Mouse (Mus musculus): Measurements from ENCODE around the gene 4930451I11Rik. TPM values are rescaled to one million over a fixed set of nuclear protein-coding genes. Genes with fewer than 3 reads are reported as not detected.
A peak's percentile ranks its signal among the peaks of the same experiment; 100 is the strongest.

4930451I11Rik gene
- polyA plus RNA-seq, 1 experiment from 2014 or later = not detected

- Histone ChIP-seq H3K9me3 (ENCODE audit: control insufficient read depth, low read length) (no peaks in the 10 kb centered on the region), H3K36me3 (ENCODE audit: control insufficient read depth, insufficient read depth, low read length) (peaks cover 6% of the 10 kb centered on the region; the same call in 1 of the 2 replicates), H3K4me2 (ENCODE audit: low read depth) (peak overlapping the region; percentile 100), H3K9ac (ENCODE audit: low read length) (peak overlapping the region; percentile 65), H3K27me3 (ENCODE audit: control insufficient read depth, insufficient read depth, low read length) (peaks cover 15% of the 10 kb centered on the region), H3K4me1 (ENCODE audit: control insufficient read depth, insufficient read depth, low read length) (peaks cover 12% of the 10 kb centered on the region), H3K27ac (ENCODE audit: low read depth, low read length) (no peak overlapping the region), H3K4me3 (ENCODE audit: low read depth, low read length) (peak overlapping the region; percentile 60)
- WGBS = under 1% methylated on average over 48 of the region's 74 CpGs
- DNase-seq (ENCODE audit: low spot score) (peak; percentile 75), ATAC-seq (ENCODE audit: insufficient read depth, low FRiP score, low TSS enrichment) (peak; percentile 56)
Measured at GRCm38 (mm10) chr7:126847421-126848398, 16.3 kb upstream of the 4930451I11Rik start.

- DNase-seq (ENCODE audit: low spot score) (no peak), ATAC-seq (ENCODE audit: insufficient read depth, low FRiP score, low TSS enrichment) (no peak)
- Histone ChIP-seq H3K4me1 (ENCODE audit: control insufficient read depth, insufficient read depth, low read length) (peaks cover 12% of the 10 kb centered on the region), H3K4me2 (ENCODE audit: low read depth) (peak within 1 kb of the TSS; percentile 100), H3K36me3 (ENCODE audit: control insufficient read depth, insufficient read depth, low read length) (0 out of 2 replicates have a peak, but pooled peaks cover 3% of the 10 kb centered on the region), H3K9me3 (ENCODE audit: control insufficient read depth, low read length) (no peaks in the 10 kb centered on the region), H3K27me3 (ENCODE audit: control insufficient read depth, insufficient read depth, low read length) (peaks cover 15% of the 10 kb centered on the region), H3K9ac (ENCODE audit: low read length) (peak within 1 kb of the TSS; percentile 65), H3K4me3 (ENCODE audit: low read depth, low read length) (peak within 1 kb of the TSS; percentile 60), H3K27ac (ENCODE audit: low read depth, low read length) (no peak within 1 kb of the TSS)
- WGBS = 16% methylated on average over 4 of the region's 4 CpGs
Measured at GRCm38 (mm10) chr7:126847116-126847420, 15.6 kb upstream of the 4930451I11Rik start, which contains the start of gene Doc2a. Gene Doc2a (plus strand): TSS chr7:126847416.

- 59% methylated on average over 2 of the region's 2 CpGs for WGBS
- H3K27me3 ChIP-seq (ENCODE audit: control insufficient read depth, insufficient read depth, low read length) = peaks cover 15% of the 10 kb centered on the region
- ATAC-seq (ENCODE audit: insufficient read depth, low FRiP score, low TSS enrichment) (no peak), DNase-seq (ENCODE audit: low spot score) (no peak)
- H3K36me3 ChIP-seq (ENCODE audit: control insufficient read depth, insufficient read depth, low read length) = no peaks in the 10 kb centered on the region
- peaks cover 12% of the 10 kb centered on the region for H3K4me1 ChIP-seq (ENCODE audit: control insufficient read depth, insufficient read depth, low read length)
- H3K9ac ChIP-seq (ENCODE audit: low read length) = no peak overlapping the region
- H3K9me3 ChIP-seq (ENCODE audit: control insufficient read depth, low read length) = no peaks in the 10 kb centered on the region
- H3K4me3 ChIP-seq (ENCODE audit: low read depth, low read length) = no peak overlapping the region
- H3K4me2 ChIP-seq (ENCODE audit: low read depth) = no peak overlapping the region
- H3K27ac ChIP-seq (ENCODE audit: low read depth, low read length) = no peak overlapping the region
Measured at GRCm38 (mm10) chr7:126845516-126845915, 14.1 kb upstream of the 4930451I11Rik start.

- DNase-seq (ENCODE audit: low spot score) (no peak), ATAC-seq (ENCODE audit: insufficient read depth, low FRiP score, low TSS enrichment) (no peak)
- peaks cover 2% of the 10 kb centered on the region; the same call in 1 of the 2 replicates for H3K27me3 ChIP-seq (ENCODE audit: control insufficient read depth, insufficient read depth, low read length)
- H3K9ac ChIP-seq (ENCODE audit: low read length) = no peak overlapping the region
- no peaks in the 10 kb centered on the region for H3K36me3 ChIP-seq (ENCODE audit: control insufficient read depth, insufficient read depth, low read length)
- H3K9me3 ChIP-seq (ENCODE audit: control insufficient read depth, low read length) = no peaks in the 10 kb centered on the region
- 88% methylated on average over 9 of the region's 9 CpGs for WGBS
- no peak overlapping the region for H3K4me2 ChIP-seq (ENCODE audit: low read depth)
- no peak overlapping the region for H3K27ac ChIP-seq (ENCODE audit: low read depth, low read length)
- peaks cover 7% of the 10 kb centered on the region for H3K4me1 ChIP-seq (ENCODE audit: control insufficient read depth, insufficient read depth, low read length)
- H3K4me3 ChIP-seq (ENCODE audit: low read depth, low read length) = no peak overlapping the region
Measured at GRCm38 (mm10) chr7:126843276-126843675, 11.8 kb upstream of the 4930451I11Rik start.

GRCm38 (mm10) chr7:126833294-126833693, 1.9 kb upstream of the 4930451I11Rik start:
- Histone ChIP-seq H3K4me1 (ENCODE audit: control insufficient read depth, insufficient read depth, low read length) (no peaks in the 10 kb centered on the region), H3K9ac (ENCODE audit: low read length) (no peak overlapping the region), H3K27me3 (ENCODE audit: control insufficient read depth, insufficient read depth, low read length) (no peaks in the 10 kb centered on the region), H3K36me3 (ENCODE audit: control insufficient read depth, insufficient read depth, low read length) (no peaks in the 10 kb centered on the region), H3K9me3 (ENCODE audit: control insufficient read depth, low read length) (no peaks in the 10 kb centered on the region), H3K27ac (ENCODE audit: low read depth, low read length) (no peak overlapping the region), H3K4me2 (ENCODE audit: low read depth) (no peak overlapping the region), H3K4me3 (ENCODE audit: low read depth, low read length) (no peak overlapping the region)
- ATAC-seq (ENCODE audit: insufficient read depth, low FRiP score, low TSS enrichment) = no peak
- no peak for DNase-seq (ENCODE audit: low spot score)
- WGBS = 96% methylated on average over 1 of the region's 1 CpGs

GRCm38 (mm10) chr7:126832036-126832598, 678 bp upstream of the 4930451I11Rik start:
- 1% methylated on average over 21 of the region's 21 CpGs for WGBS

GRCm38 (mm10) chr7:126825952-126826351, 5.5 kb downstream of the 4930451I11Rik start:
- DNase-seq (ENCODE audit: low spot score) = no peak
- Histone ChIP-seq H3K9me3 (ENCODE audit: control insufficient read depth, low read length) (no peaks in the 10 kb centered on the region), H3K27me3 (ENCODE audit: control insufficient read depth, insufficient read depth, low read length) (peaks cover 5% of the 10 kb centered on the region; the same call in 1 of the 2 replicates)

More at GRCm38 (mm10) chr7:126832036-126832598, 678 bp upstream of the 4930451I11Rik start:
- Histone ChIP-seq H3K4me2 (ENCODE audit: low read depth) (peak overlapping the region; percentile 36), H3K4me1 (ENCODE audit: control insufficient read depth, insufficient read depth, low read length) (no peaks in the 10 kb centered on the region), H3K27ac (ENCODE audit: low read depth, low read length) (no peak overlapping the region), H3K27me3 (ENCODE audit: control insufficient read depth, insufficient read depth, low read length) (no peaks in the 10 kb centered on the region), H3K4me3 (ENCODE audit: low read depth, low read length) (0 out of 2 replicates have a peak overlapping the region, but pooled peaks have one; percentile 11), H3K36me3 (ENCODE audit: control insufficient read depth, insufficient read depth, low read length) (no peaks in the 10 kb centered on the region), H3K9ac (ENCODE audit: low read length) (no peak overlapping the region), H3K9me3 (ENCODE audit: control insufficient read depth, low read length) (no peaks in the 10 kb centered on the region)
- DNase-seq (ENCODE audit: low spot score) (peak; percentile 82), ATAC-seq (ENCODE audit: insufficient read depth, low FRiP score, low TSS enrichment) (peak; percentile 81)

GRCm38 (mm10) chr7:126825403-126825802, 6.0 kb downstream of the 4930451I11Rik start:
- Histone ChIP-seq H3K36me3 (ENCODE audit: control insufficient read depth, insufficient read depth, low read length) (no peaks in the 10 kb centered on the region), H3K4me1 (ENCODE audit: control insufficient read depth, insufficient read depth, low read length) (peaks cover 12% of the 10 kb centered on the region), H3K4me2 (ENCODE audit: low read depth) (no peak overlapping the region), H3K9ac (ENCODE audit: low read length) (no peak overlapping the region), H3K27me3 (ENCODE audit: control insufficient read depth, insufficient read depth, low read length) (peaks cover 5% of the 10 kb centered on the region; the same call in 1 of the 2 replicates), H3K27ac (ENCODE audit: low read depth, low read length) (no peak overlapping the region), H3K4me3 (ENCODE audit: low read depth, low read length) (no peak overlapping the region), H3K9me3 (ENCODE audit: control insufficient read depth, low read length) (no peaks in the 10 kb centered on the region)
- DNase-seq (ENCODE audit: low spot score) (peak; percentile 47), ATAC-seq (ENCODE audit: insufficient read depth, low FRiP score, low TSS enrichment) (no peak)
- WGBS = 19% methylated on average over 8 of the region's 8 CpGs

More at GRCm38 (mm10) chr7:126825952-126826351, 5.5 kb downstream of the 4930451I11Rik start:
- Histone ChIP-seq H3K36me3 (ENCODE audit: control insufficient read depth, insufficient read depth, low read length) (no peaks in the 10 kb centered on the region), H3K9ac (ENCODE audit: low read length) (no peak overlapping the region), H3K4me1 (ENCODE audit: control insufficient read depth, insufficient read depth, low read length) (peaks cover 12% of the 10 kb centered on the region), H3K4me3 (ENCODE audit: low read depth, low read length) (no peak overlapping the region), H3K27ac (ENCODE audit: low read depth, low read length) (no peak overlapping the region), H3K4me2 (ENCODE audit: low read depth) (no peak overlapping the region)
- 72% methylated on average over 5 of the region's 5 CpGs for WGBS
- no peak for ATAC-seq (ENCODE audit: insufficient read depth, low FRiP score, low TSS enrichment)

All from neural tube, embryonic 11.5 days (tissue).